Mouse (Mus musculus): ENCODE measurements around the gene Fam83g. TPM values are rescaled to one million over a fixed set of nuclear protein-coding genes. Genes with fewer than 3 reads are reported as not detected.
A peak's percentile ranks its signal among the peaks of the same experiment; 100 is the strongest.
"Not testable (repeated sequence)": the region's sequence is repeated elsewhere in the genome, so short reads cannot be mapped to it uniquely, and the experiment has no call there.

Gene Fam83g
- total RNA-seq (2021) = not detected

- no peak for DNase-seq
These were observed at the start of gene Fam83g for GRCm38 (mm10) chr11:61683907-61684731. Fam83g (plus strand) TSS chr11:61684091.

GRCm38 (mm10) chr11:61636309-61636708 lies 47.6 kb upstream of the Fam83g start:
- DNase-seq = not testable (repeated sequence)

GRCm38 (mm10) chr11:61637413-61637812 lies 46.5 kb upstream of the Fam83g start:
- no peak for DNase-seq

GRCm38 (mm10) chr11:61637856-61638255 lies 46.0 kb upstream of the Fam83g start:
- DNase-seq = no peak

GRCm38 (mm10) chr11:61638764-61639536 lies 44.9 kb upstream of the Fam83g start:
- DNase-seq = no peak

- no peak for DNase-seq
These were observed 44.2 kb upstream of the Fam83g start for GRCm38 (mm10) chr11:61639601-61640177.

GRCm38 (mm10) chr11:61640585-61640984 lies 43.3 kb upstream of the Fam83g start:
- DNase-seq = not testable (repeated sequence)

GRCm38 (mm10) chr11:61642106-61642505 lies 41.8 kb upstream of the Fam83g start:
- DNase-seq = no peak

- no peak for DNase-seq
These were observed 40.5 kb upstream of the Fam83g start for GRCm38 (mm10) chr11:61643184-61643961.

- peak; percentile 73 to 76 for DNase-seq
These were observed 39.1 kb upstream of the Fam83g start for GRCm38 (mm10) chr11:61644576-61645326.

- DNase-seq = no peak
These were observed 38.5 kb upstream of the Fam83g start for GRCm38 (mm10) chr11:61645357-61645857.

GRCm38 (mm10) chr11:61646499-61647039 lies 37.3 kb upstream of the Fam83g start:
- DNase-seq = no peak

- no peak for DNase-seq
These were observed 36.6 kb upstream of the Fam83g start for GRCm38 (mm10) chr11:61647110-61647910.

GRCm38 (mm10) chr11:61647956-61648748 lies 35.7 kb upstream of the Fam83g start:
- DNase-seq = no peak

- peak; percentile 54 to 60 for DNase-seq
These were observed 35.2 kb upstream of the Fam83g start for GRCm38 (mm10) chr11:61648749-61649115.

GRCm38 (mm10) chr11:61649163-61649580 lies 34.7 kb upstream of the Fam83g start:
- no peak for DNase-seq

GRCm38 (mm10) chr11:61649626-61650025 lies 34.3 kb upstream of the Fam83g start:
- DNase-seq = no peak

GRCm38 (mm10) chr11:61650470-61651265 lies 33.2 kb upstream of the Fam83g start:
- DNase-seq = no peak
